Mouse (Mus musculus) kidney, adult 2 months (tissue): ENCODE data around the gene Gpr1.

Experiments
- CTCF ChIP-seq: fragments of 200-500 bp; conservative IDR thresholded peaks from 2 replicates; pipeline ENCODE4 v1.5.1; 2011; ENCODE audit warnings: low read depth, mild to moderate bottlenecking, control low read depth, low read length, moderate library complexity, mixed read lengths; ENCODE audit not compliant: insufficient read depth, insufficient read length
- POLR2A ChIP-seq: fragments of 200-500 bp; IDR thresholded peaks from one replicate; pipeline ENCODE4 v1.6.1; 2011; ENCODE audit warnings: low read depth, low read length, control low read depth

DNA sequence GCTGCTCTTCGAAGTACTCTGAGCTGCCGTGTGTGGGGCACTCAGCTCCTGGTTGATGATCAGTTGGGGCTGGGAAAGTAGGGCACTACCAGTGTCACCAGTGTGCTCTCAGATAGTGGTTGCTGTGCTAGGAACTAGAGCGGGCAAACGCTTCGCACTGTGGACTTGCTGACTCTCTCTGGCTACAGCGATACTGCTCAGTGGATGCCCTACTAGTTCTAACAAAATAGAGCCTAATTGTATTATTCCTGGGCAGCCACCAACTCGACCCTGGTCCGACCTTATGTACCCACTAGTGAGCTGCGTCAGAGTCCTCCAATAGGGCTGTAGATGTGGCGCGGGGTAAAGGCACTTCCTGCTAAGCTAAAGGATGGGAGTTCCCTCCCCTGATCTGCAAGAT is 49.3 kb upstream of the Gpr1 start:
- no peak for TF ChIP-seq CTCF
- TF ChIP-seq POLR2A, result no peak
